ENCODE assay signal across 9 mouse cellular contexts in genomic region chr10:59981336-59981735, GRCm38 (mm10). TPM values are rescaled to one million over a fixed set of nuclear protein-coding genes. Genes with fewer than 3 reads are reported as not detected.
DNase-seq lines count a peak whose midpoint lies in the region; ATAC-seq and TF ChIP-seq lines count a peak whose summit lies in the region.
"Had no signal": no experiment of that assay in that cellular context is flagged by ENCODE, and none has a peak within 500 bp of the region (broad histone marks: within the 10 kb centered on the region; RNA-seq: fewer than 3 reads in every experiment).

No protein-coding gene starts in this region.

- H3K9ac ChIP-seq in heart, embryonic 12.5 days: peak overlapping the region; percentile 3; the same call in 1 of the 2 replicates
- no peak overlapping the region for H3K9ac ChIP-seq in liver, embryonic 13.5 days
- H3K9ac ChIP-seq in intestine, postnatal 0 days (ENCODE audit: low read depth, low read length): no peak overlapping the region

- ATAC-seq in heart, embryonic 12.5 days (ENCODE audit: insufficient number of reproducible peaks, low FRiP score): no peak; the same call in 1 of the 2 replicates
- ATAC-seq in liver, embryonic 13.5 days (ENCODE audit: low read depth): no peak
- ATAC-seq in intestine, postnatal 0 days: no peak

- no peak; the same call in 1 of the 2 replicates for TF ChIP-seq POLR2A in spleen, adult 2 months (IDR thresholded peaks at IDR 0.05; ENCODE audit: low read depth, low read length)

- H3K4me1 ChIP-seq in heart, embryonic 12.5 days (replicated peaks): peaks cover 61% of the 10 kb centered on the region
- H3K4me1 ChIP-seq in spleen, adult 2 months (ENCODE audit: control insufficient read depth, insufficient read depth, insufficient read length): peaks cover 49% of the 10 kb centered on the region; the same call in 1 of the 2 replicates
- H3K4me1 ChIP-seq in liver, embryonic 13.5 days (replicated peaks): peaks cover 42% of the 10 kb centered on the region
- peaks cover 21% of the 10 kb centered on the region for H3K4me1 ChIP-seq in intestine, postnatal 0 days (replicated peaks; ENCODE audit: control insufficient read depth, insufficient read depth, low read length)

- no peak for TF ChIP-seq CTCF in spleen, adult 2 months (IDR thresholded peaks at IDR 0.05; ENCODE audit: extremely low read depth, insufficient read depth, insufficient read length, insufficient replicate concordance)
- TF ChIP-seq CTCF in intestine, postnatal 0 days (IDR thresholded peaks at IDR 0.05; ENCODE audit: low read depth): no peak

- intact Hi-C loops in heart, postnatal 10 days (cut with DNase I): no loop called here

- no peaks in the 10 kb centered on the region for H3K9me3 ChIP-seq in heart, embryonic 12.5 days (replicated peaks)
- no peaks in the 10 kb centered on the region for H3K9me3 ChIP-seq in liver, embryonic 13.5 days (replicated peaks)
- no peaks in the 10 kb centered on the region for H3K9me3 ChIP-seq in intestine, postnatal 0 days (ENCODE audit: control insufficient read depth)

- no peaks in the 10 kb centered on the region for H3K27me3 ChIP-seq in heart, embryonic 12.5 days (replicated peaks)
- no peaks in the 10 kb centered on the region for H3K27me3 ChIP-seq in spleen, adult 2 months (ENCODE audit: control insufficient read depth, insufficient read depth, low read length)
- no peaks in the 10 kb centered on the region for H3K27me3 ChIP-seq in liver, embryonic 13.5 days
- no peaks in the 10 kb centered on the region for H3K27me3 ChIP-seq in intestine, postnatal 0 days (replicated peaks; ENCODE audit: control insufficient read depth, insufficient read depth, low read length)

- H3K36me3 ChIP-seq in heart, embryonic 12.5 days: peaks cover 18% of the 10 kb centered on the region
- peaks cover 3% of the 10 kb centered on the region; the same call in 1 of the 2 replicates for H3K36me3 ChIP-seq in spleen, adult 2 months (ENCODE audit: control insufficient read depth, insufficient read depth, low read length)
- H3K36me3 ChIP-seq in liver, embryonic 13.5 days: peaks cover 7% of the 10 kb centered on the region; the same call in 1 of the 2 replicates
- H3K36me3 ChIP-seq in intestine, postnatal 0 days (ENCODE audit: control insufficient read depth, insufficient read depth): peaks cover 8% of the 10 kb centered on the region

- peak overlapping the region; percentile 53; the same call in 1 of the 2 replicates for H3K27ac ChIP-seq in heart, embryonic 12.5 days (ENCODE audit: poor library complexity, severe bottlenecking)
- peak overlapping the region; percentile 95 for H3K27ac ChIP-seq in spleen, adult 2 months (ENCODE audit: insufficient read depth, low read length)
- peak overlapping the region; percentile 45; the same call in 1 of the 2 replicates for H3K27ac ChIP-seq in liver, embryonic 13.5 days
- no peak overlapping the region for H3K27ac ChIP-seq in intestine, postnatal 0 days (ENCODE audit: low read depth, low read length)

- H3K4me2 ChIP-seq in heart, embryonic 12.5 days: no peak overlapping the region
- H3K4me2 ChIP-seq in liver, embryonic 13.5 days: no peak overlapping the region
- H3K4me2 ChIP-seq in intestine, postnatal 0 days (replicated peaks; ENCODE audit: low read depth): no peak overlapping the region

- no peak overlapping the region for H3K4me3 ChIP-seq in heart, embryonic 12.5 days
- no peak overlapping the region for H3K4me3 ChIP-seq in spleen, adult 2 months (ENCODE audit: extremely low read depth, insufficient read depth, insufficient read length)
- H3K4me3 ChIP-seq in liver, embryonic 13.5 days (replicated peaks): no peak overlapping the region
- no peak overlapping the region for H3K4me3 ChIP-seq in intestine, postnatal 0 days (ENCODE audit: low read depth, low read length)

- 65% methylated on average over 4 of the region's 4 CpGs for WGBS in heart, embryonic 12.5 days
- 17% methylated on average over 4 of the region's 4 CpGs for WGBS in spleen, adult 2 months
- WGBS in liver, embryonic 13.5 days (ENCODE audit: insufficient replicate concordance): 21% methylated on average over 4 of the region's 4 CpGs
- 79% methylated on average over 4 of the region's 4 CpGs for WGBS in intestine, postnatal 0 days

- DNase-seq in heart, postnatal 10 days: no peak
- peak in 1 of 2 experiments; percentile 29 for DNase-seq in spleen, adult 2 months (ENCODE audit: low read depth in 1 of 2, low spot score in 2 of 2)
- DNase-seq in spleen, postnatal 4 days (ENCODE audit: low spot score in 2 of 2): no peak
- no peak for DNase-seq in liver, embryonic 13.5 days
- no peak for DNase-seq in c-Kit-positive CD71-positive TER-119-positive erythroid progenitor cells, embryonic 14.5 days (ENCODE audit: low spot score)
- no peak for DNase-seq in adrenal gland, adult 2 months
- DNase-seq: embryo, embryonic 11 days had no signal

RNA-seq across cellular contexts. Expression of gene Ascc1, which starts 21.3 kb away (rescaled TPM):
- 33.2 and 33.8 TPM in 2 replicates for polyA plus RNA-seq in heart, embryonic 12.5 days (2016; fragmentation: Nextera tagmentation; extraction: Ambion mirVana)
- 10 to 100 TPM; 20.8 to 22.8 TPM for total RNA-seq in heart, postnatal 10 days (2021)
- polyA plus RNA-seq in spleen, adult 2 months (2012; rRNA removed): 11.9 and 12.0 TPM in 2 replicates
- polyA plus RNA-seq in liver, embryonic 13.5 days (2015; fragmentation: Nextera tagmentation; extraction: Ambion mirVana): 21.6 and 23.0 TPM in 2 replicates
- polyA plus RNA-seq in intestine, postnatal 0 days (2015; fragmentation: Nextera tagmentation; extraction: Ambion mirVana): 28.7 TPM in 2 replicates
- total RNA-seq in adrenal gland, adult 2 months (2021): 10 to 100 TPM; 24.8 to 32.0 TPM
- polyA plus RNA-seq in adrenal gland, adult 2 months (2012; rRNA removed): 17.7 and 23.8 TPM in 2 replicates

RNA-seq across cellular contexts. Expression of gene Anapc16, which starts 21.6 kb away (rescaled TPM):
- 79.4 and 84.7 TPM in 2 replicates for polyA plus RNA-seq in heart, embryonic 12.5 days (2016; fragmentation: Nextera tagmentation; extraction: Ambion mirVana)
- 10 to 100 TPM; 73.8 to 83.7 TPM for total RNA-seq in heart, postnatal 10 days (2021)
- 55.4 and 62.1 TPM in 2 replicates for polyA plus RNA-seq in spleen, adult 2 months (2012; rRNA removed)
- polyA plus RNA-seq in liver, embryonic 13.5 days (2015; fragmentation: Nextera tagmentation; extraction: Ambion mirVana): 46.4 and 52.7 TPM in 2 replicates
- polyA plus RNA-seq in intestine, postnatal 0 days (2015; fragmentation: Nextera tagmentation; extraction: Ambion mirVana): 98.4 and 100 TPM in 2 replicates
- 10 to 100 TPM; 60.4 to 66.3 TPM for total RNA-seq in adrenal gland, adult 2 months (2021)
- polyA plus RNA-seq in adrenal gland, adult 2 months (2012; rRNA removed): 33.4 and 40.8 TPM in 2 replicates

RNA-seq across cellular contexts. Expression of gene Ddit4, which starts 29.7 kb away (rescaled TPM):
- 23.9 and 25.7 TPM in 2 replicates for polyA plus RNA-seq in heart, embryonic 12.5 days (2016; fragmentation: Nextera tagmentation; extraction: Ambion mirVana)
- total RNA-seq in heart, postnatal 10 days (2021): 100 to 1,000 TPM in 1 of 2 experiments, 10 to 100 TPM in 1; 65.8 to 116 TPM
- 152 and 168 TPM in 2 replicates for polyA plus RNA-seq in spleen, adult 2 months (2012; rRNA removed)
- 2.7 and 2.8 TPM in 2 replicates for polyA plus RNA-seq in liver, embryonic 13.5 days (2015; fragmentation: Nextera tagmentation; extraction: Ambion mirVana)
- polyA plus RNA-seq in intestine, postnatal 0 days (2015; fragmentation: Nextera tagmentation; extraction: Ambion mirVana): 11.5 and 17.8 TPM in 2 replicates
- total RNA-seq in adrenal gland, adult 2 months (2021): 10 to 100 TPM; 53.1 to 56.1 TPM
- 151 and 157 TPM in 2 replicates for polyA plus RNA-seq in adrenal gland, adult 2 months (2012; rRNA removed)
